Comparison of ENCODE assay signal across 7 mouse cellular contexts in genomic region chr7:54836437-54836836, GRCm38 (mm10). TPM values are rescaled to one million over a fixed set of nuclear protein-coding genes. Genes with fewer than 3 reads are reported as not detected.
DNase-seq lines count a peak whose midpoint lies in the region; ATAC-seq and TF ChIP-seq lines count a peak whose summit lies in the region.

No protein-coding gene starts in this region.

- H3K4me1 ChIP-seq in stomach, embryonic 14.5 days (ENCODE audit: control insufficient read depth, insufficient read depth, low read length) = no peaks in the 10 kb centered on the region
- H3K4me1 ChIP-seq in stomach, postnatal 0 days (replicated peaks; ENCODE audit: control insufficient read depth, insufficient read depth) = no peaks in the 10 kb centered on the region
- 0 out of 2 replicates have a peak, but pooled peaks cover 6% of the 10 kb centered on the region for H3K4me1 ChIP-seq in limb, embryonic 14.5 days (ENCODE audit: control insufficient read depth, insufficient read depth, low read length)

- no peak overlapping the region for H3K9ac ChIP-seq in stomach, embryonic 14.5 days (replicated peaks; ENCODE audit: low read depth, low read length)
- no peak overlapping the region for H3K9ac ChIP-seq in stomach, postnatal 0 days (ENCODE audit: low read length)
- no peak overlapping the region for H3K9ac ChIP-seq in limb, embryonic 14.5 days (ENCODE audit: low read depth, low read length, severe bottlenecking)

- TF ChIP-seq POLR2A in limb, embryonic 14.5 days (IDR thresholded peaks at IDR 0.05; ENCODE audit: borderline replicate concordance, extremely low read depth, insufficient read depth, insufficient read length) = no peak

- H3K4me2 ChIP-seq in stomach, embryonic 14.5 days (replicated peaks; ENCODE audit: low read depth, low read length) = peak overlapping the region; percentile 63; the same call in 1 of the 2 replicates
- H3K4me2 ChIP-seq in stomach, postnatal 0 days (replicated peaks; ENCODE audit: low read depth) = no peak overlapping the region
- H3K4me2 ChIP-seq in limb, embryonic 14.5 days (replicated peaks; ENCODE audit: low read depth, low read length, severe bottlenecking) = no peak overlapping the region; the same call in 1 of the 2 replicates

- 72% methylated on average over 5 of the region's 5 CpGs for WGBS in stomach, embryonic 14.5 days
- WGBS in stomach, postnatal 0 days = 71% methylated on average over 5 of the region's 5 CpGs
- WGBS in limb, embryonic 14.5 days = 56% methylated on average over 5 of the region's 5 CpGs

- TF ChIP-seq EP300 in stomach, postnatal 0 days (optimal IDR thresholded peaks at IDR 0.05) = no peak

- no peaks in the 10 kb centered on the region for H3K27me3 ChIP-seq in stomach, embryonic 14.5 days (ENCODE audit: control insufficient read depth, insufficient read depth, low read length)
- H3K27me3 ChIP-seq in stomach, postnatal 0 days (ENCODE audit: control insufficient read depth, insufficient read depth, low read length) = no peaks in the 10 kb centered on the region
- peaks cover 12% of the 10 kb centered on the region; the same call in 1 of the 2 replicates for H3K27me3 ChIP-seq in limb, embryonic 14.5 days (ENCODE audit: control insufficient read depth, insufficient read depth, low read length)

- no peaks in the 10 kb centered on the region for H3K36me3 ChIP-seq in stomach, embryonic 14.5 days (ENCODE audit: control insufficient read depth, insufficient read depth, low read length)
- no peaks in the 10 kb centered on the region for H3K36me3 ChIP-seq in stomach, postnatal 0 days (ENCODE audit: control insufficient read depth, insufficient read depth, low read length)
- no peaks in the 10 kb centered on the region for H3K36me3 ChIP-seq in limb, embryonic 14.5 days (ENCODE audit: control insufficient read depth, insufficient read depth, low read length)

- no peak for DNase-seq in stomach, postnatal 0 days (ENCODE audit: low spot score)
- DNase-seq in frontal cortex, postnatal 10 days (ENCODE audit: low spot score in 2 of 2) = peak; percentile 37 to 44
- no peak for DNase-seq in limb, embryonic 14.5 days (ENCODE audit: low spot score)
- no peak for DNase-seq in gastrocnemius, adult 8-10 months (ENCODE audit: low spot score in 2 of 2)
- DNase-seq in adrenal gland, postnatal 10 days = no peak
- DNase-seq in natural killer cell, adult 2 months (ENCODE audit: low spot score in 2 of 2) = no peak

- no peak overlapping the region for H3K27ac ChIP-seq in stomach, embryonic 14.5 days (ENCODE audit: low read length)
- H3K27ac ChIP-seq in stomach, postnatal 0 days (replicated peaks) = no peak overlapping the region
- H3K27ac ChIP-seq in limb, embryonic 14.5 days (replicated peaks; ENCODE audit: low read depth, low read length) = no peak overlapping the region

- no peak for TF ChIP-seq CTCF in stomach, postnatal 0 days (IDR thresholded peaks at IDR 0.05; ENCODE audit: low read depth)

- ATAC-seq in stomach, embryonic 14.5 days (ENCODE audit: insufficient number of reproducible peaks, insufficient read depth, low FRiP score, low read depth) = peak; percentile 37; the same call in 1 of the 2 replicates
- ATAC-seq in stomach, postnatal 0 days (ENCODE audit: low FRiP score, low TSS enrichment) = no peak
- ATAC-seq in limb, embryonic 14.5 days (ENCODE audit: low FRiP score, low read depth) = no peak

- peak overlapping the region; percentile 41; the same call in 1 of the 2 replicates for H3K4me3 ChIP-seq in stomach, embryonic 14.5 days (ENCODE audit: low read depth, low read length)
- no peak overlapping the region for H3K4me3 ChIP-seq in stomach, postnatal 0 days (ENCODE audit: low read depth, low read length)
- H3K4me3 ChIP-seq in limb, embryonic 14.5 days (replicated peaks; ENCODE audit: low read length) = peak overlapping the region; percentile 41

- H3K9me3 ChIP-seq in stomach, embryonic 14.5 days (ENCODE audit: control insufficient read depth, low read depth, low read length) = no peaks in the 10 kb centered on the region
- no peaks in the 10 kb centered on the region for H3K9me3 ChIP-seq in stomach, postnatal 0 days (ENCODE audit: control insufficient read depth, low read length)
- H3K9me3 ChIP-seq in limb, embryonic 14.5 days (ENCODE audit: control insufficient read depth, low read length) = no peaks in the 10 kb centered on the region

RNA-seq across cellular contexts. Expression of gene Luzp2, which starts 1.1 kb away (rescaled TPM):
- polyA plus RNA-seq in stomach, embryonic 14.5 days (2014; fragmentation: Nextera tagmentation; extraction: Ambion mirVana) = 1.5 and 3.0 TPM in 2 replicates
- 0.35 and 0.48 TPM in 2 replicates for polyA plus RNA-seq in stomach, postnatal 0 days (2015; fragmentation: Nextera tagmentation; extraction: Ambion mirVana)
- polyA plus RNA-seq in limb, embryonic 14.5 days (2012; rRNA removed) = 0.77 TPM in 2 replicates
- 1.7 and 2.0 TPM in 2 replicates for polyA plus RNA-seq in limb, embryonic 14.5 days (2014; fragmentation: Nextera tagmentation; extraction: Ambion mirVana)
- under 1 TPM; 0.07 to 0.12 (median 0.09) TPM for total RNA-seq in gastrocnemius, adult 8-10 months (2022)
- 1 to 10 TPM; 1.4 to 1.6 TPM for total RNA-seq in adrenal gland, postnatal 10 days (2021)

Comparison
In these comparisons a context has a peak if more than half of its experiments do, and no peak if none do; other contexts are left out.
1. DNase-seq: peak in frontal cortex, postnatal 10 days (2 of 2); none in stomach, postnatal 0 days (single experiment), limb, embryonic 14.5 days (single experiment), gastrocnemius, adult 8-10 months (0 of 2), adrenal gland, postnatal 10 days (single experiment) and natural killer cell, adult 2 months (0 of 2).